Mouse (Mus musculus): Measurements from ENCODE around the gene Olfr266.

GRCm38 (mm10) chr3:106826187-106826586 lies at the start of gene Olfr266:
- TF ChIP-seq POLR2A (IDR thresholded peaks at IDR 0.05; ENCODE audit: insufficient read depth, low read depth, low read length), result no peak
- TF ChIP-seq CTCF (IDR thresholded peaks at IDR 0.05; ENCODE audit: insufficient read depth, low read depth, low read length), result no peak
